Mouse (Mus musculus) brown adipose tissue, adult 24 weeks (tissue): Measurements from ENCODE around the gene Plet1. TPM values are rescaled to one million over a fixed set of nuclear protein-coding genes. Genes with fewer than 3 reads are reported as not detected.
A peak's percentile ranks its signal among the peaks of the same experiment; 100 is the strongest.

Source experiments
- H3K27ac ChIP-seq: fragments of 200-500 bp; replicated peaks from 2 replicates; pipeline ENCODE4 v1.5.1; 2012; ENCODE audit warnings: low read depth, mild to moderate bottlenecking, low read length
- H3K4me1 ChIP-seq: fragments of 200-500 bp; 2 replicates; pipeline ENCODE4 v1.6.1; 2012; ENCODE audit warnings: low read length, mixed read lengths; ENCODE audit not compliant: control insufficient read depth, insufficient read depth, insufficient read length
- H3K4me3 ChIP-seq: fragments of 200-500 bp; 2 replicates; pipeline ENCODE4 v1.5.1; 2012; ENCODE audit warnings: low read depth, mild to moderate bottlenecking, low read length, moderate library complexity; ENCODE audit not compliant: insufficient read depth
- polyA plus RNA-seq: library from polyadenylated mRNA; stranded (reverse); fragments of >200 nt; gene quantifications from 2 replicates; pipeline ENCODE4 v1.2.4, GENCODE M21; 2012; ENCODE audit not compliant: missing spikeins, insufficient read depth, insufficient read length

Plet1 gene
- not detected in 2 replicates for polyA plus RNA-seq

DNA sequence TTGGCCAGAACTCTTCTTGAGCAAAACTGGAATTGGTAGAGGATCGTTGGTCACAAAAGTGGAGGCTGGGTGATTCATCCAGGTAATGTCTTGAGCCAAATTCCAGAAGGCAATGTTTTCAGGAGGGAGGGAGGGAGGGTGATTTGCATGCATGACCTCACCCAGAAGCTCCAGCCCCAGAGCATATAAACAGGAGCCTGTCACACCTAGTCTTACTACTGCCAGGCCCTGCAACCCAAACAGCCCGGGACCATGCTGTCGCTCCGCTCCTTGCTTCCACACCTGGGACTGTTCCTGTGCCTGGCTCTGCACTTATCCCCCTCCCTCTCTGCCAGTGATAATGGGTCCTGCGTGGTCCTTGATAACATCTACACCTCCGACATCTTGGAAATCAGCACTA lies at the start of gene Plet1:
TSS of gene Plet1 (plus strand) at position 215 of the 400 bp plus-strand sequence.
- no peak within 1 kb of the TSS for H3K4me3 ChIP-seq
- no peak within 1 kb of the TSS for H3K27ac ChIP-seq
- no peaks in the 10 kb centered on the region; the same call in 1 of the 2 replicates for H3K4me1 ChIP-seq

DNA sequence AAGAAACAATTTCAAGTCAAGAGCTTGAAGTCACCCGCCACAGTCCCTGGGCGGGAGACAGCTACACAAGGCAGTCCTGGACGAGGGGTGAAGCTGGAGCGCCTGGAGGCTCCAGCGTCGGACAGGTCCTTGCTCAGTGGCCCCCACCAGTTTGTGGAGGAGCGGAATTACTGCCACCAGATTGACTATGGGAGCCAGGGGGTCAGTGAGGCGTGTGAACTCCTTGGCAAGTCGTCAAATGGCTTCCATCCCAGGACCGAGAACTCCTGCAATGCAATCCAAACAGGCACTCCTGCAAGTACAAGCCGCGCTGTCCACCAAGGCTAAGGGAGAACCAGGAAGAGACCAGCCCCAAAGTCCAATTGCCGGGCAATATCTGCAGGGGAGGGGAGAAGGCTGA lies 45.3 kb upstream of the Plet1 start:
- Histone ChIP-seq H3K4me1 (no peaks in the 10 kb centered on the region), H3K27ac (no peak overlapping the region), H3K4me3 (no peak overlapping the region)

DNA sequence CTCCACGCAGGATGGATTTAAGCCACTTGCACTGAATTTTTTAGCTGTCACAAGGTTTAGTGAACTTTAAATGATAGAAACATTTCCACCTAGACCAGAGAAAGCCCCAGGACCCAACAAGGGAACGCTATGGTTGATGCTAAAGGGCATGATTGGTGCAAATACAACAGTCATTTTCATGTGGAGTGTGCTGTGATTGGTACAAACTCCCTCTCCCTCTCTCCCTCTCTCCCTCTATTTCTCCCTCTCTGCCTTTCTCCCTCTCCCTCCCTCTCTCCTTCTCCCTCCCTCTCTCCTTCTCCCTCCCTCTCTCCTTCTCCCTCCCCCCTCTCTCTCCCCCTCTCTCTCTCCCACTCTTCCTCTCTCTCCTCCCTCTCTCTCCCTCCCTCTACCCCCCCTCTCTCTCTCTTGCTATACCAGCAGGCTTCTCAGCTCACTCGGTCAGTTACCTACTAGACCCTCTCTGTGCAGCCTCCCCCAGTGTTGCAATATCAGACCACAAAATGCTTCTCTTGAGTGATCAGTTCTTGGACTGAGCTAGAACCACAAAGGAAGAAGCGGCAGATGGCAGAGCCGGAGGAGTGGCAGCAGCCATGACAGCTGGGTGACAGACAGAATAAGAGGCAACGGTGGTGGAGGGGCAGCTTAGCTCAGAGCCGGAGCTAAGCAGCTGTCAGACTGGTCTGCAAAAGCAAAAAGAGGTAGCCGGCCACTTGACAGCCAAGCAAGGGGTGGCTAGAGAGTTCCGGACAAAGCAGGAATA lies 42.7 kb upstream of the Plet1 start:
- no peak overlapping the region for H3K27ac ChIP-seq
- no peaks in the 10 kb centered on the region for H3K4me1 ChIP-seq
- no peak overlapping the region for H3K4me3 ChIP-seq

DNA sequence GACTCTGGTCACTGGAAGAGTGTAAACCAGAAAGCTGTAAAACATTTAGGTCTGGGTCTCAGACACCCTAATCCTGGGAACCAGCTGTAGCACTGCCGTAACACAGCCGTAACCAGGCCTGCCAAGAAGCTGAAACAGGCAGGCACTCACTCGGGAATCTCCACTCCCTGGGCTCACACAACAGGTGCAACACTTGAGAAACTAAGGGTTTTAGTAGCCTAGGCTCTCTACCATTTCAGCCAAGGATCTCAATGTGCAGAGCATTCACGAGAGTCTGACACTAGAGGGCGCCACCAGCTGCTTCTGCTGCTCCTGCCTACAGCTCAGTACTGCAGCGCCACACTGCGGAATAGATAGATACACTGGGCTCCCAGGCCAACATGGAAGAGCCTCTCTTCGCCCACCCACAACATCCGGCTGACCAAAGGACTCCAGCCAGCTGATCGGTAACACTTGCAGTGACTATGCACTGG lies 42.0 kb upstream of the Plet1 start:
- Histone ChIP-seq H3K4me3 (0 out of 2 replicates have a peak overlapping the region, but pooled peaks have one; percentile 4), H3K4me1 (no peaks in the 10 kb centered on the region), H3K27ac (no peak overlapping the region)

DNA sequence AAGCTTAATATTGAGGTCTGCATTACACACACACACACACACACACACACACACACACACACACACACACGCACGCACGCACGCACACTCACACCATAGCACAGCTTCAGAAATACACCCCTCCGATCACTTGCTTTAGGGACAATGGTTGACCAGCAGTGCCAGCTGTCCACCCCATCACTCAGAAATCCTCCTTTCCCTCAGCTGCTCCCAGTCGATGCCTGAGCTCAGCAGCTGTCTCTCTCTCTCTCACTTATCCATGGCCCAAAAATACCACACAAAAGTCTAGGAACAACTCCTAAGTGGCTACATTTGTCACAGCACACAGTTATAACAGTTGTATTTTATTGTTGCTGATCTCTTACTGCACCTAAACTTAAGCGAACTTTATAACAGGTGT lies 36.7 kb upstream of the Plet1 start:
- no peak overlapping the region for H3K4me3 ChIP-seq
- H3K4me1 ChIP-seq: 0 out of 2 replicates have a peak, but pooled peaks cover 1% of the 10 kb centered on the region
- H3K27ac ChIP-seq: no peak overlapping the region

DNA sequence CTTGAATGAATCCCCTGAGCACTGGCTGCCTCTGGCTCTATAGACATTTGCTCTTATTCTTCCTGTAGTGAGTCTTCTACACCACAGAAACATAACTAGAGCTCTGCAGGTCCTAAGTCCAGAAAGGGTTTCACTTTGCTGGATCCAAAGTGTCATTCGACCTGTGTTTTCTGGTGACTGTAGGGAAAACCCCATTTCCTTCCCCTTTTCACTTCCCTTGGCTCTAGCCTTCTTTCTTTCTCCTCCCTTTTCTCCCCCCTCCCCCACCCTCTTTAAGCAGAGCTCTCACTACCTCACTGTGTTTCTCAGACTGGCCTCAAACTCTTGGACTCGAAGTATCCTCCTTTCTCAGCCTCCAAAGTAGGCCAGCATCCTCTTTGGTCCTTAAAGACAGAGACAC lies 34.8 kb upstream of the Plet1 start:
- no peak overlapping the region for H3K4me3 ChIP-seq
- no peak overlapping the region for H3K27ac ChIP-seq
- 0 out of 2 replicates have a peak, but pooled peaks cover 3% of the 10 kb centered on the region for H3K4me1 ChIP-seq

DNA sequence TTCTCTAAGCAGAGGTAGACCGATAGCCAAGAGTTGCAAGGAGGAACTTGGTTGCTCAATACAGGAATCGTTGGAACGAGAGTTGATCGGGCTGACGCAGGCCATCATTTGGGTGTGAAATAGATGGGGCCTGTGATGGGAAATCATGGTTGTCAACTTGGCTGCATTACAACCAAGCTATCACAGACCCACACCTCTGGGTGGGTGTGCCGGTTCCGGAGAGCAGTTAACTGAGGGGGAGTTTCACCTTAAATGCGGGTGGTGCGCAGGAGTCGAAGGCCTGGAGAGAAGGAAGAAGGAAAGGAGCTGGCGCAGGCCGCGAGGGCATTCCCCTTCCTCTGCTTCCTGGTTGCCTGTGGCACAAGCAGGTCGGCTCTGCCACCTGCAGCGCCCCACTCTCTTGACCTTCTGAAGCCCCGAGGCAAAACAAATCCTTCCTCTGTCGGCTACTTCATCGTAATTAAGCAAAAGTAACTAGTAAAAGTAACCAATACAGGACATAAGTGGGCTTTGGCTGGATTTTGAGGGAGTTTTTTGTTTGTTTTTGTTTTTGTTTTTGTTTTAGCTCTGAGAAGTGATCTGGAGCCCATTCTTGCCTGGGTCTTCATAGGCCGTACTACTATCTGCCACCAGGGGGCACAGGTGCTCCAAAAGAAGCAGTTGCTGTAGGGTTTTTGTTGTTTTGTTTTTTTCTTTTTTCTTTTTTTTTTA lies 31.7 kb upstream of the Plet1 start:
- Histone ChIP-seq H3K4me1 (0 out of 2 replicates have a peak, but pooled peaks cover 3% of the 10 kb centered on the region), H3K4me3 (0 out of 2 replicates have a peak overlapping the region, but pooled peaks have one; percentile 8), H3K27ac (peak overlapping the region; percentile 33)

DNA sequence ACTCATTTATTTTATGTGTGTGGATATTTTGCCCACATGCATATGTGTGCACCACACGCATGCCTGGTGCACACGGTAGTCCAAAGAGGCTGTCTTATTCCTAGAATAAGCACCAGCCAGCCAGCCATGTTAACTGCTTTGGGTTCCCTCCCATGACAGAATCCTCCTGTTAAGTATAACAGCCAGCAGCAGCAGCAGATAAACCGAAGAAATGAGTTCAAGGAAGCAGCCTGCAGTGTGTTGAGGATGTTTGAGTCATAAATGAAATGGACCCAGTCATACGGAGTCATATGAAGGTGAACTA lies 31.2 kb upstream of the Plet1 start:
- H3K4me3 ChIP-seq: no peak overlapping the region
- 0 out of 2 replicates have a peak, but pooled peaks cover 3% of the 10 kb centered on the region for H3K4me1 ChIP-seq
- H3K27ac ChIP-seq: no peak overlapping the region

DNA sequence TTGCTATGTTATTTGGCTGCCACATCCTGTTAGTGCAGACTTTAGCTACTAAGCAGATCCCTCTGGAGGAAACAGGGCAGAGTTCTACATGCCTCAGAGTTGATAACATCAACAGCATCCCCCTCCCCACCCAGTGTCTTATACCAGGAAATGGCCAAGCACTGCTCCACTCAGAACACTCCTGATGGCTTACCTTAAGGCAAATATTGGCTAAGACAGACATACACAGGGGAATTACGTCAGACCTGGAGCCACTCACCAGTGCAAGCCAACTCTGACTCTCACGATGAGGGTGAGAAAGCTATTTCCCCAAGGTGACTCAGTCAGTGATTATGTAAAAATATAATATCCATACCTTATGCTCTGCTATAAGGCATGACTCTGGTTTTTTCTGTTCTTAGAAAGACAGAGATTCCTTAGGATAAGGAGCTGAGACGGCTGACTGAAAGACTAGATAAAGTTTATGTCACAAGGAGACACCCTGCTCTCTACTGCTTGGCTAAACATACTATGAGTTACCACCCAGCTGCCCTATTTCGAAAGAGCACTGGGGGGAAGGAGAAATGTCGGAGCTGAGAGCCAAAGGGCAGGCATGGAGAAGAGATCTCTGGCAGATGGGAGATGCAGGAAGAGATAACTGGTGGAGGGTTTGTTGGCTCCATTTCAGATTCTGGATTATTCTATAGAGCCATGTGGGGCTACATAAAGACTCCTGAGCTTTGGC lies 23.8 kb upstream of the Plet1 start:
- Histone ChIP-seq H3K27ac (no peak overlapping the region), H3K4me3 (no peak overlapping the region), H3K4me1 (0 out of 2 replicates have a peak, but pooled peaks cover 3% of the 10 kb centered on the region)

DNA sequence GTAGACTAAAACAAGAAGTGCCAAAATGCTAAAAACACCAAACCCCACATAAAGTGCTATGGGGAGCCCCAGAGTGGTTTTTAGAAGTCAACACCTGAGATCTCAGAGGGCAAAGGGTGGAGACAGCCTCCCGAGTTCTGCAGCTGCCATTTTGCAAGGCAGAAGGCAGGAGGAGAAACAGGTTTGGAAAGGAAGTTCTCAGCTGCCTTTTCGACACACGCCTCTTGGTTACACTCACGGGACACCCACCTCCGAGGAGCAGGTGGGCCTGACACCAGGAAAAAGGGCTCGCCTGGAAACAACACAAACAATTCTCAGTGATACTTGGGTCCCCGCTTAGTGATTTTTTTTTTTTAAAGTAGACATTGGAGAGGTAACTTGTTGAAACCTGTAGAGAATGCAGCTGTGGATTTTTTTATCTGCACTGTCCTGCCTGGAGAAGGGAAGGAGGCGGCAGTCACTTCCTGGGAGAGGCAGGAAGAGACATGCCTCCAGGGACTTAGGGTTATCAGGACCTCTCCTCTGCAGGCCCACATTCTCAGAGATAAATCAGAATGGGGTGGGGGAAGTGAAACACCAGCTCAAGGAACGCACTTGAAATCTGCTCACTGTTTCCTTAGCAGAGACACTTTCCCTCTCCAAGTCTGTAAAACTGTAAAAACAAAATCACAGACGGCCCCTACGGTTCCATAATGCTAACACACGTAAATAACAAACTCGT lies 23.0 kb upstream of the Plet1 start:
- H3K27ac ChIP-seq: no peak overlapping the region
- H3K4me1 ChIP-seq: 0 out of 2 replicates have a peak, but pooled peaks cover 3% of the 10 kb centered on the region
- no peak overlapping the region for H3K4me3 ChIP-seq

DNA sequence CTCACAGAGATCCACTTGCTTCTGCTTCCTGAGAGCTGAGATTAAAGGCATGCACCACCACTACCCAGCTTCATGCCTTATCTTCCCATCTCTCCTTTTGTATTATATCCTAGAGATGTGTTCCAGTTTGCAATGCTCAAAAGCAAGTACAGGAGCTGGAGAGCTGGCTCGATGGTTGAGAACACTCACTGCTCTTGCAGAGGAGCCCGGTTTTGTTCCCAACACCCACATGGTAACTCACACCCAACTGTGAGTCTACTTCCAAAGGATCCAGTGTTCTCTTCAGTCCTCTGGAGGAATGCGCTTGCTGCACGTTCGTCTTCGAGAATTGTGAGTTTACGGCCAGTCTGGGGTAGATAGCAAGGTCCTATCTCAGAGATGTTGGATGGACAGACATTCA lies 19.0 kb upstream of the Plet1 start:
- H3K27ac ChIP-seq: no peak overlapping the region
- H3K4me3 ChIP-seq: no peak overlapping the region
- peaks cover under 1% of the 10 kb centered on the region; the same call in 1 of the 2 replicates for H3K4me1 ChIP-seq

DNA sequence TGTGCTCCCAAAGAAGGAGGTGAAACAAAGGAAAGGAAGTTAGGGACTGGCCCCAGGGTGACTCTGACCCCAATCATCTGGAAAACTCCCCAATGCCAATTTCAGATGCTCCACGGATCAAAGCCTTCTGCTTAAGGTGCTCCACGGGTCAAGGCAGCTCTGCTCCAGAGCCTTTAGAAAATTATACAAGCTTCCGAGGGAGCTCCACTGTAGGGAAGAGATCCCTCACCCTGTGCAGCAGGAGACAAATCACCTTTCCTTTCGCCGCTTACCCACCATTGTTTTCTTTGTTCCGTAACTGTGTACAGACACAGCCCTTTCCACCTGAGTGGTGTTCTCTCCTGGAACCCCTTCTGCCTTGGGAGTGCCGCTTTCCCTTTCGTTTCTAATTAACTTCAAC lies 18.6 kb upstream of the Plet1 start:
- Histone ChIP-seq H3K4me1 (no peaks in the 10 kb centered on the region; the same call in 1 of the 2 replicates), H3K4me3 (no peak overlapping the region), H3K27ac (no peak overlapping the region)

DNA sequence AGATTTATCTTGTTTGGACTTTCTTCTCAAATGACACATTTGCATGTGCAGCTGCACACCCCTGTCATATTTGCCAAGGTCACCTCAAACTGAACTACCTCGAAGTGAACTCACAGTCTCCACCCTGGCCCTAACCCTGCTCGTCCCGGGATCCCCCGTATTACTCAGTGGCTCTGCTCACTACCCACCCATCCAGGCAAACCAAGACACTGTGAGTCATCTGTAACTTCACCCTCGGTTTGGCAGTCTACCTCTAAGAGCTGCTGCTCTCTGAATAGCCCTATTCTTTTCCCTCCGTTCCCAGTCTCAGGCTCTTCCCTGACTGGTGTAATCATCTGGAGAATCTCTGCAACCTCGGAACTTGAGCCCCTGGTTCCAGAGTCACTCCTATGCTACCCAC lies 17.7 kb upstream of the Plet1 start:
- Histone ChIP-seq H3K4me3 (no peak overlapping the region), H3K4me1 (no peaks in the 10 kb centered on the region; the same call in 1 of the 2 replicates), H3K27ac (no peak overlapping the region)

DNA sequence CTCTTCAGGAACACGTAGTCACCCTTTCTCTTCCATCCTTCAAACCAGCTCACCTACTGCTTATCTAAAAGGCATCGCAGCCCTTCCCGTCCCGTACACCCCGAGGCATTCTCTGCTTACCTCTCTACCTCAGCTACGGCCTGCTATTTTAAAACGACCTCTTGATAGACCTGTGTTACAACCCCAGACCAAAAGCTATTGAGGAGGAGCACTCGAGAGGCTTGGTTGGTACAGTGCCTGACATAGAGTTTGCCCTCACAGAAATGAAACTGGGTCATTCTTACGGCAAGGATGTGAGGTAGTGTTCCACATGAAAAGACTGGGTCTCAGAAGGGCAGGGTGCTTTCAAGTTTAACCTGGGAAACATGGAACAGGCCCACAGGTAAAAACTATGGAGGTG lies 17.1 kb upstream of the Plet1 start:
- no peak overlapping the region for H3K4me3 ChIP-seq
- no peaks in the 10 kb centered on the region; the same call in 1 of the 2 replicates for H3K4me1 ChIP-seq
- no peak overlapping the region for H3K27ac ChIP-seq
